Mouse (Mus musculus): ENCODE measurements around the gene Tmem242. TPM values are rescaled to one million over a fixed set of nuclear protein-coding genes. Genes with fewer than 3 reads are reported as not detected.

Tmem242 gene
- total and polyA plus RNA-seq, 3 experiments = 68.9 to 83.1 (median 80.4) TPM

- no peak overlapping the region for H3K4me2 ChIP-seq (ENCODE audit: insufficient read depth, low read depth, poor library complexity, severe bottlenecking)
- H3K4me1 ChIP-seq (ENCODE audit: control insufficient read depth in 1 of 2, insufficient read depth in 2 of 2) = no peaks in the 10 kb centered on the region
- in situ Hi-C loops (cut with MboI; ENCODE audit: low pct_ligation_motif_present, low pct_unique_long_range_greater_than_20kb, low sequenced_read_pairs) = loop anchor here (25.0 kb wide), 1 partner anchor 603 kb away; no protein-coding TSS in a partner anchor
- H3K27ac ChIP-seq (ENCODE audit: insufficient read depth, low read depth) = no peak overlapping the region
- H3K36me3 ChIP-seq (replicated peaks in 1 of 2; ENCODE audit: control insufficient read depth in 1 of 2, insufficient read depth in 1 of 2, low read length in 1 of 2) = no peaks in the 10 kb centered on the region
- no peaks in the 10 kb centered on the region for H3K79me2 ChIP-seq (replicated peaks; ENCODE audit: control insufficient read depth, extremely low read depth, insufficient read depth, poor library complexity, severe bottlenecking)
- DNase-seq (ENCODE audit: extremely low read depth) = no peak
- peaks cover 21% of the 10 kb centered on the region for H3K27me3 ChIP-seq (replicated peaks)
- H3K9ac ChIP-seq (ENCODE audit: insufficient read depth, low read depth) = no peak overlapping the region
- H3K9me3 ChIP-seq (replicated peaks; ENCODE audit: low read length) = peaks cover 3% of the 10 kb centered on the region
- no peak overlapping the region for H3K4me3 ChIP-seq (replicated peaks in 1 of 3; ENCODE audit: low read depth in 2 of 3, low read length in 2 of 3, poor library complexity in 1 of 3)
- dilution Hi-C loops (cut with MboI; ENCODE audit: extremely low pct_ligation_motif_present, extremely low pct_unique_long_range_greater_than_20kb, low sequenced_read_pairs) = no loop called here
- TF ChIP-seq IRF4 (IDR thresholded peaks at IDR 0.05; ENCODE audit: low read depth, low read length) = no peak
- TF ChIP-seq USF1 (IDR thresholded peaks at IDR 0.05; ENCODE audit: low read depth, low read length) = no peak
- no peak for TF ChIP-seq POLR2AphosphoS2 (IDR thresholded peaks at IDR 0.05; ENCODE audit: low read depth, low read length)
- TF ChIP-seq BHLHE40 (IDR thresholded peaks at IDR 0.05; ENCODE audit: low read depth, low read length) = no peak
These were observed 49.4 kb downstream of the Tmem242 start for GRCm38 (mm10) chr17:5390682-5391081.

GRCm38 (mm10) chr17:5388351-5388750 lies 51.7 kb downstream of the Tmem242 start:
- in situ Hi-C loops (cut with MboI; ENCODE audit: low pct_ligation_motif_present, low pct_unique_long_range_greater_than_20kb, low sequenced_read_pairs) = loop anchor here (25.0 kb wide), 1 partner anchor 601 kb away; no protein-coding TSS in a partner anchor
- no peak for TF ChIP-seq ZC3H11A (IDR thresholded peaks at IDR 0.05; ENCODE audit: low read depth, low read length)
- TF ChIP-seq RCOR1 (conservative IDR thresholded peaks at IDR 0.05; ENCODE audit: low read depth, low read length) = no peak
- no peak for TF ChIP-seq BHLHE40 (IDR thresholded peaks at IDR 0.05; ENCODE audit: low read depth, low read length)
- no peak for TF ChIP-seq USF1 (IDR thresholded peaks at IDR 0.05; ENCODE audit: low read depth, low read length)
- no peak for TF ChIP-seq SMC3 (IDR thresholded peaks at IDR 0.05; ENCODE audit: low read depth, low read length)
- TF ChIP-seq ZMIZ1 (IDR thresholded peaks at IDR 0.05; ENCODE audit: low read depth, low read length) = no peak
- TF ChIP-seq MAFK (IDR thresholded peaks at IDR 0.05; ENCODE audit: insufficient replicate concordance, low read length) = no peak
- TF ChIP-seq RAD21 (IDR thresholded peaks at IDR 0.05; ENCODE audit: low read depth, low read length) = no peak
- no peak for TF ChIP-seq PAX5 (IDR thresholded peaks at IDR 0.05; ENCODE audit: low read length)
- TF ChIP-seq JUND (conservative IDR thresholded peaks at IDR 0.05; ENCODE audit: low read depth, low read length) = no peak
- no peak for TF ChIP-seq TBP (conservative IDR thresholded peaks at IDR 0.05; ENCODE audit: low read depth, low read length)
- no peak for TF ChIP-seq EP300 (IDR thresholded peaks at IDR 0.05; ENCODE audit: low read length)
- TF ChIP-seq ZKSCAN1 (IDR thresholded peaks at IDR 0.05; ENCODE audit: borderline replicate concordance, low read depth, low read length) = no peak
- TF ChIP-seq MAZ (IDR thresholded peaks at IDR 0.05; ENCODE audit: low read depth, low read length) = no peak
- no peak for TF ChIP-seq USF2 (conservative IDR thresholded peaks at IDR 0.05; ENCODE audit: low read depth, low read length)
- TF ChIP-seq CHD2 (IDR thresholded peaks at IDR 0.05; ENCODE audit: low read length) = no peak
- no peak for TF ChIP-seq ZNF384 (IDR thresholded peaks at IDR 0.05; ENCODE audit: low read depth, low read length)
- TF ChIP-seq ELF1 (IDR thresholded peaks at IDR 0.05; ENCODE audit: low read depth, low read length) = no peak
- TF ChIP-seq MEF2A (IDR thresholded peaks at IDR 0.05; ENCODE audit: borderline replicate concordance, low read depth, low read length) = no peak

More at GRCm38 (mm10) chr17:5388351-5388750, 51.7 kb downstream of the Tmem242 start:
- no peaks in the 10 kb centered on the region for H3K79me2 ChIP-seq (replicated peaks; ENCODE audit: control insufficient read depth, extremely low read depth, insufficient read depth, poor library complexity, severe bottlenecking)
- no peak for DNase-seq (ENCODE audit: extremely low read depth)
- no peak overlapping the region for H3K27ac ChIP-seq (ENCODE audit: insufficient read depth, low read depth)
- no peaks in the 10 kb centered on the region for H3K36me3 ChIP-seq (replicated peaks in 1 of 2; ENCODE audit: control insufficient read depth in 1 of 2, insufficient read depth in 1 of 2, low read length in 1 of 2)
- no peak overlapping the region for H3K4me3 ChIP-seq (replicated peaks in 1 of 3; ENCODE audit: low read depth in 2 of 3, low read length in 2 of 3, poor library complexity in 1 of 3)
- H3K27me3 ChIP-seq (replicated peaks) = peaks cover 43% of the 10 kb centered on the region
- H3K9me3 ChIP-seq (replicated peaks; ENCODE audit: low read length) = peaks cover 2% of the 10 kb centered on the region
- no peak overlapping the region for H3K9ac ChIP-seq (ENCODE audit: insufficient read depth, low read depth)
- dilution Hi-C loops (cut with MboI; ENCODE audit: extremely low pct_ligation_motif_present, extremely low pct_unique_long_range_greater_than_20kb, low sequenced_read_pairs) = no loop called here
- no peaks in the 10 kb centered on the region for H3K4me1 ChIP-seq (ENCODE audit: control insufficient read depth in 1 of 2, insufficient read depth in 2 of 2)
- no peak overlapping the region for H3K4me2 ChIP-seq (ENCODE audit: insufficient read depth, low read depth, poor library complexity, severe bottlenecking)
